Mouse (Mus musculus) cerebellum, adult 8-10 months (tissue): ENCODE measurements around the gene Gm10100.
"Not testable (repeated sequence)": the region's sequence is repeated elsewhere in the genome, so short reads cannot be mapped to it uniquely, and the experiment has no call there.

Experiments
- DNase-seq: peaks from one replicate; pipeline ENCODE4 v3.0.0; 2022

Gm10100 gene

DNA sequence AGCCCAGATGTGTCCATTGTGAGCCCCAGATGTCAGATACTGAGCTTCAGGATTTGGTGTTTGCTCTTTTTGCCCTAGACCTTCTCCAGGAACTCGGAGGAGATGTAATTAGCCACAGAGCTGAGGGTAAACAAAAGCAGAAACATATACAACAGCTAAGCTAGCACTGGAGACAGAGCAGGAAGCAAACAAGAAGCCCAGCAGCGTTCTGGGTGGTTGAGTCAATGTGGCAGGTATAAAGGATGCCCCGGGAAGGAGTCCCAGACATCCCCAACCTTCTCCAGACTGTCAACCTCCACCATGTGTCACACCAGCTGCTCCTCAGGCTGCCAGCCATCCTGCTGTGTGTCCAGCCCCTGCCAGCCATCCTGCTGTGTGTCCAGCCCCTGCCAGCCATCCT, at the start of gene Gm10100:
Gm10100 (plus strand) TSS at position 301 of the 400 bp plus-strand sequence.
- no peak for DNase-seq

DNA sequence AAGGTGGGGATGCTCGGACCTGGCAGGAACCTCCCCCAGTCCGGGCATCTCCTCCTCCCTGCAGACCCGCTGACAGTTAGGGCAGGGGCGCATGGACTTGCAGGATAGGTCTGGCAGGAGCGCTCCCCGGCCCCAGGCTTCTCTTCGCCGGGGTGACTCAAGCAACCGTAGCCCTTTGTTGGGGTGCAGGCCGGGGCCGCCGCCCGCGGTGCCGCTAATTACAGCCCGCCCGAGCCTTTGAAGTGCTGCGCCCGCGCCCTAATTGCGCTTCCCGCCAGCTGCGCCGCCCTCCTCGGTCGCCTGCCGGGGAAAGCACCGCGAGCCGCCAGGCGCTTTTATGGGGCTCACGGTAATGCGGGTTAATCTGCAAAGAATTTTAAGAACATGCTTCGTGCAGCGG, 48.7 kb upstream of the Gm10100 start:
- DNase-seq: no peak

DNA sequence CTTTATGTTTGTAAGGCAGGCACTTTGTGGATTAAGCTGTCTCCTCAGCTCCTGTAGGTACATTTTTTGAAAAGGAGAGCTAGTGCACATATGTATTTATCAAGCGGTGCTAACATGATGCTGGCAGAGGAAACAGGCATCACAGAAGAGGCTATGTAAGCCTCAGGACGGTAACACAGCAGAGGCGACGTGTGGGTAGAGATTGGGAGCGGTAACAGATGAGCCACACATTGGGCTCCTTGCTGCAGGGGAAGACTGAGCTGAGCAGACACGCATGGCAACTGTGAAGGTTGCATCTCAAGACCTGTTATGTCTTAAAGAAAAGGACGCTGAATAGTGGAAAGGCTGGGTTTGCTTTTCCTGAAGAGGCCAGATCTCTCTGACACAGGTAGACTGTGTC, 43.3 kb upstream of the Gm10100 start:
- no peak for DNase-seq

DNA sequence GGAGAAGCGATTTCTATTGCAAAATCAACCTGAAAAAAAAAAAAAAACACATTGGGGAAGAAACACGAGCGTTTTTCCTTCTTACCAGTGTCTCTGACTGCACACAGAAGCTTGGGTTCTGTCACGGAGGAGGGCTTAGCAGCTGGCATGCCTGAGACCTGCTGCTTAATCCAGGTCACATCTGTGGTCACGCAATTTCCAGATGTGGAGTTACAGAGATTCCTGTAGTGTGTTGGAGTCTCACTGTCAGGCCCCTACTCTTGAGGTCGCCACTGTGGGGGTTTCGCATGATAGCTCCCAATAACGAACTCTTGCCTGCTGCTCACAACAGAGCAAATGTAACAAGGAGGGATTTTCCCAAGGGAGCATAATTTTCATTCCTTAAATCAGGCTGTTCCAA, 42.1 kb upstream of the Gm10100 start:
- DNase-seq: no peak

DNA sequence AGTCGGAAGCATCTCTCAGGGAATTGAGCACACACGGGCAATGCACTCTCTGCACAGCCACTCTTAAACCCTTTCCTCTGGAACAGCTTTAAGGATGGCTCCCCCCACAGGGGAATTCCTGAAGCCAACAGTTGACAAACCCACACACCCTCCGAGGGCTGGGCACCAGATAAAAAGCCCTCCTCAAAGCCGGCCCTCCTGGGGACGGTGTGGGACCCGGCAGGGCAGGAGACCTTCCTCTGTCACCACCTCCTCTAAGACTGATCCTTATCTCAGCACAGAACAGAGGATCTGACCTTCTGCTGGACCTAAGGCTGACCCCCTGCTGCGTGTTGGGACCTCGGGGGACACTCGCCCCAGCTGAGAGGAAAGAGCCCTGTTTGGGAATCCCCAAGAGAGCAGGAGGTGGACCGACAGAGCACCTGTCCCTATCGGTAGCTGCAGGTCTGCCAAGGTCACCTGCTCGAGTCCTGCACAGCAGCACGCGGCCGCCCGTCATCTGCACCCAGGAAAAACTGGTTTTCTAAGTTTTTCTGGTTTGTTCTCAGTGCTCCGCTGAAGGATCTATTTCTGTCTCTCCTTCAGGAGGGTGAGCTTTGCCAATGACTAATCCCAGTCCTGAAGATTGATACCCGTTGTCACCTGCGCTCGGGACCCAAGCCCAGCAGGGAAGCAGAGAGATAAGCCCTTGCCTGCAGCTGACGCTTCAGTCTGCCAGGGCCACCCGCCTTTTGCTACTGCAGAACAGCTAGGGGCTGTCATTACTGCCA, 40.2 kb upstream of the Gm10100 start, which contains the start of gene Tspear:
Tspear (plus strand) TSS at position 675 of the 770 bp plus-strand sequence.
- no peak for DNase-seq

DNA sequence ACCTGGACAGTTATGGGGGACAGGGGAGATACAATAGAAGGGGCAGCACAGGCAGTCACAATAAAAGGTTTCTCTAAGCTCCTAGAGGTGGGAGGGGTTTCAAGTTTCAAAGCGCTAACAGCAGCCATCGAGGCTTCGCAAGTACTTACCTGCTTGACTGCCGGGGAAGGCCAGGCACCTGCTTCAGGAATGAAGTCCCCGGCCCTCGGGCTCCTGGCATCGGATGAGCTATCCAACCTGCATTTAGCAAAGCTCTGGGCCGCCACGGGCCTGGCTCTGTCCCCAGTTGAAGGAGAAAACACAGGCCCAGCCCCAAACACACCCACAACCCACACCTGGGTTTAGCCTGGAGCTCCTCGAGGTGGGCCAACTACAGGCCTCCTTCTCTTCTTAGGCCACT, 39.3 kb upstream of the Gm10100 start:
- no peak for DNase-seq

DNA sequence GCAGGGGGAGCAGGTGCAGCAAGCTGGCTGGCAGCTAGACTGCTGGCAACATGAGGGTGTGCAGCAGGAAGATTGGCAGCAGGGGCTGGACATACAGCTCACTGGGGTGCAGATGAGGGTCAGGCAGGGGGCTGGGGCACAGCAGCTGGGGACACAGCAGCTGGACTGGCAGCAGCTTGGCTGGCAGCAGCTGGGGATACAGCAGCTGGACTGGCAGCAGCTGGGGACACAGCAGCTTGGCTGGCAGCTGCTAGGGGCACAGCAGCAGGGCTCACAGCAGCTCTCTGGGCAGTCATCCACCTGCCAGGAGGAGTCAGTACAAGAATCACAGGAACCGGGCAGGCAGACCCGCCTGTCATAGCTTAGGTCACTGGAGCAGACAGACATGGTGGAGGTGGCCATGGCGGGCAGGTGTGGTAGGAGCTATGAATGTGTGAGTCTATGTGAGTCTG, 35.9 kb upstream of the Gm10100 start, which contains the start of gene Gm19402:
Gm19402 (minus strand) TSS at position 402 of the 452 bp plus-strand sequence.
- not testable (repeated sequence) for DNase-seq

DNA sequence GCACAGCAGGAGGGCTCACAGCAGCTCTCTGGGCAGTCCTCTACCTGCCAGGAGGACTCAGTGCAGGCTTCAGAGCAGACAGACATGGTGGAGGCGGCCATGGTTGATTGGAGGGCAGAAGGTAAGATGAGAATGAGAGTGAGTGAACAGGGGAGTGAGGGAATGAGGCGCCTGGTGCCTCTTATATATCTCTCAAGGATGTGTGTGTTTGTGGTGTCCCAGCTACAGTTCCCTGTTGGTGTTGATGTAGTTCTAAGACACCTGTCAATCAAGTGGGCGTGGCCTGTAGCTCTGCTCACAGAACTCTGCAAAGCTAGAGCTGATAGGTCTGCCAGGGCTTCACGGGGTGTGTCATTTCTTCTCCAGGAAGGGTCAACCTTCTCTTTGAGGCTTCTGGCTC, 29.2 kb upstream of the Gm10100 start, which contains the start of gene Gm9508:
Gm9508 (minus strand) TSS at position 101 of the 400 bp plus-strand sequence.
- no peak for DNase-seq

DNA sequence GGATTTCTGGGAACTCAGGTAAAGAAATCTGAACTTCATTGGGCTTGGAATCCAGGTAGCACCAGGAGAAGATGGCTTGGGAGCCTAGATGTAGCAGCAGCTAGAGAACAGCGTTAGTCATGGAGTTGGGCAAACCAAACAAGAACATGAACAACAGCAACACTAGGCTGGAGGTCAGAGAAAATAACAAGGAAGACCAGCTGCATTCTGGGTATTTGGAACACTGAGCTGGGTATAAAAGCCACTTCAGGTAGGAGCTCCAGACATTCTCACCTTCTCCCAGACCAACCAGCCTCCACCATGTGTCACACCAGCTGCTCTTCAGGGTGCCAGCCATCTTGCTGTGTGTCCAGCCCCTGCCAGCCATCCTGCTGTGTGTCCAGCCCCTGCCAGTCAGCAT, 20.0 kb upstream of the Gm10100 start, which contains the start of gene Gm10272:
Gm10272 (plus strand) TSS at position 301 of the 400 bp plus-strand sequence.
- DNase-seq: no peak

DNA sequence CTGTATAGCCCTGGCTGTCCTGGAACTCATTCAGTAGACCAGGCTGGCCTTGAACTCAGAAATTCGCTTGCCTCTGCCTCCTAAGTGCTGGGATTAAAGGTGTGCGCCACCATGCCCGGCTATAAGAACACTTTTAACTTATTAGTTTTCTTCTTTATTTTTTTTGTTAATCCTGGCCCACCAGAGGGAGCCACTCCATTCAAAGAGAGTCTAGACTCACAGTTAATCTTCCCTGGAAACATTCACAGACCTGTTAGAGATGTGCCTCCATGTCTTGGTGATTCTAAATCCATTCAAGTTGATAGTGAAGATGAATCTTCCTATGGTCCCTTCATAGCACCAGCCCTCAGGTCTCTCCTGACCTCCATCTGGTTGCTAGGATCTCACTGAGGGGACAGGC, 16.5 kb upstream of the Gm10100 start:
- no peak for DNase-seq

DNA sequence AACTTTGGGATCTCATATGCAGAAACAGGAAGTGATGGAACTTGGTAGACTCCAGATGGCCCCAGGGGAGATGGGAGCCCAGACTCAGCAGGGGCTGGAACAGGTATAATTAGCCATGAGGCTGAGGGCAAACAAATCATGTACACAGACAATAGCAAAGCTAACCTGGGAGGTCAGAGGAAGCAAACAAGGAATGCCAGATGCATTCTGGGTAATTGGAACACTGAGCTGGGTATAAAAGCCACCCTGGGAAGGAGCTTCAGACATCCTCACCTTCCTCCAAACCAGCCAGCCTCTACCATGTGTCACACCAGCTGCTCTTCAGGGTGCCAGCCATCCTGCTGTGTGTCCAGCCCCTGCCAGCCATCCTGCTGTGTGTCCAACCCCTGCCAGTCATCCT, 15.1 kb upstream of the Gm10100 start, which contains the start of gene Gm10024:
Gm10024 (plus strand) TSS at position 301 of the 400 bp plus-strand sequence.
- not testable (repeated sequence) for DNase-seq

DNA sequence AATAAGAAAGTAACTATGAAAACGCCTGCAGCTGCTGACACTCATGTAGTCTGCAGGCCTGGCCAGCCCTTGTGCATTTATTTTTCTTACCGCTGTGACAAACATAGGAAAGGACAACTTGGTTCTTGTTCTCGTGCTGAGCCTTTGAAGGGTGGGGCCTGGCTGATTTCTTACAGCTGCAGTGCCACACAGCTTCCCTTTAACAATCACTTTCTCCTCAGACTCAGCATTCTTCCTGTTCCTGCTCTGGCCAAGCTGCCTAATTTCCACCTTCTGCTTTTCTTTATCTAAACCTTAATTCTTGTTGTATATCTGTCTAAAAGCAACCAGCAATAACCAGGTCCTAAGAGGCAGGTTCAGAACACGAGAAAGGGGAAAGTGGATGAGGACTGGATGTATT, 12.6 kb upstream of the Gm10100 start:
- DNase-seq: no peak

DNA sequence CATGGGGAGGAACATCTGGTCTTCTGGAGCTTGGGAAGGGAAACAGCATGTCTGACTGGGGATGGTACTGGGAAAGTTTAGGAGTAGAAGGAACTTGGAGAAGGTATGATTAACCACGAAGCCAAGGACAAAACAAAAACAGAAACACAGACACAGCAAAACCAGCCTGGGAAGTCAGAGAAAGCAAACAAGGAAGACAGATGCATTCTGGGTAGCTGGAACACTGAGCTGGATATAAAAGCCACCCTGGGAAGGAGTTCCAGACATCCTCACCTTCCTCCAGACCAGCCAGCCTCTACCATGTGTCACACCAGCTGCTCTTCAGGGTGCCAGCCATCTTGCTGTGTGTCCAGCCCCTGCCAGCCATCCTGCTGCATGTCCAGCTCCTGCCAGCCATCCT, 10.8 kb upstream of the Gm10100 start, which contains the start of gene Gm10142:
Gm10142 (plus strand) TSS at position 301 of the 400 bp plus-strand sequence.
- DNase-seq: no peak

DNA sequence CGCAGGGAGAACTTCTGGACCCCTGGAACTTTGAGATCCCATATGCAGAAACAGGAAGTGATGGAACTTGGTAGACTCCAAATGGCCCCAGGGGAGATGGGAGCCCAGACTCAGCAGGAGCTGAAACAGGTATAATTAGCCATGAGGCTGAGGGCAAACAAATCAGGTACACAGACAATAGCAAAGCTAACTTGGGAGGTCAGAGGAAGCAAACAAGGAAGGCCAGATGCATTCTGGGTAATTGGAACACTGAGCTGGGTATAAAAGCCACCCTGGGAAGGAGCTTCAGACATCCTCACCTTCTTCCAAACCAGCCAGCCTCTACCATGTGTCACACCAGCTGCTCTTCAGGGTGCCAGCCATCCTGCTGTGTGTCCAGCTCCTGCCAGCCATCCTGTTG, 6.0 kb upstream of the Gm10100 start, which contains the start of gene Krtap12-1:
Krtap12-1 (plus strand) TSS at position 301 of the 400 bp plus-strand sequence.
- not testable (repeated sequence) for DNase-seq

DNA sequence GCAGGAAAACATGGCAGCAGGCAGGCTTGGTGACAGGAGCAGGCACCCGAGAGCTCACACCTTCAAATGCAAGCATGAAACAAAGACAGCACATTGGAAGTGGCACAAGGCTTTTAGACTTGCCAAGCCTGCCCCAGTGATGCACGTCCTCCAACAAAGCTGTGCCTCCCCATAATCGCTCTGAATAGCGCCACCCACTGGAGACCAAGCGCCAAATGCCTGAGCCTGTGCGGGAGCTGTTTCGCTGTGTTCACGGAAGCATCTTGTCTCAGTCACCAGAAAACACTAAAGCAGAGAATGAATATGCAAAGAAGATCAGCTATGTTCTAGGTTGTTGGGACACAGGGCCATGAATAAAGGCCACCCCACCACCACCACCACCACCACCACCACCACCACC, 1.4 kb upstream of the Gm10100 start:
- DNase-seq: no peak

DNA sequence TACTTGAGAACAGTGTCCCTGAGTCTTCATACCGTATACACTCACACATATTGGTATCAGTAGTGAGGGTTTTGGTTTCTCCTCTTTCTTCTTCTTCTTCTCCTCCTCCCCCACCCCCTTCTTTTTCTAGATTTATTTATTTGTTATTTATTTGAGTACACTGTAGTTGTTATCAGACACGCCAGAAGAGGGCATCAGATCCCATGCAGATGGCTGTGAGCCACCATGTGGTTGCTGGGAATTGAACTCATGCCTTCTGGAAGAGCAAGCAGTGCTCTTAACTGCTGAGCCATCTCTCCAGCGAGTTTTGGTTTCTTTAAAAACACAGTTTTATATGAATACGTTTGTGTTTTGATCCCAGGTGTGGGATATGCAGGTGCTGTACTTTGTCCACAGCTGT, 2.0 kb downstream of the Gm10100 start:
- DNase-seq: no peak

DNA sequence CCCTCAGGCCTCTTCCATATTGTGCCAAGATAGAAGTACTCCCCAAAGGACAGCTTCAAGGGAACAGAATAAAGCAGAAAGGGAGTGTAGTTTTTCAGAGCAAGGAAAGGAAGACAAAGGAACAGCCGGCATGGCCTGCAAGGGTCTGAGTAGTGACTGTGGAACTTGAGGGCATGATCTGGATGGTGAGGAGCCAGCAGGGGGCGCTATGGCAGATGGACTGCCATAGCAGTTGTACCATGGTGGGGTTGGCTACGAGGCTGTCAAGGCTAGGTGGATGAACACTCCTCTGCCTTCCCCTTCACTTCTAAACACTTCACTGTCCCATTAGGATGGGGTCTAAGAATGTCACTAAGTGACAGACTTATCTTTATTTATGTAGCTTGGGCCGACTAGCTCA, 3.0 kb downstream of the Gm10100 start:
- no peak for DNase-seq

DNA sequence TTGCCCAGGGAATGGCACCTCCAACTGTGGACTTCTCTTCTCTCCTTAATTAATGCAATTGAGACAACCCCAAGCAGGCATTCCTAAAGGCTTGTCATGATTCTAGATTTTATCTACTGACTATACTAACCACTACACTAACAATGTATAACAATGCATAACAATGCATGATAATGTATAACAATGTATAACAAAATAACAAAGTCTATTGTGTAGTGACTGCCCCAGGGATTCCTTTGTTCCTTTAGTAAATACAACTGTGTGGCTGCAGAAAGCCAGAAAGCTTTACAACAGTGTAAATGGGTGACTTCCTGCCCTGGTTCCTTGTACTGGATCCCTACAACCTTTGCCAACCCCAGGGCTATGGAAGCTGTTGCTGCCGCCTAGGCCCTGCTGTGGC, 9.6 kb downstream of the Gm10100 start:
- DNase-seq: no peak

DNA sequence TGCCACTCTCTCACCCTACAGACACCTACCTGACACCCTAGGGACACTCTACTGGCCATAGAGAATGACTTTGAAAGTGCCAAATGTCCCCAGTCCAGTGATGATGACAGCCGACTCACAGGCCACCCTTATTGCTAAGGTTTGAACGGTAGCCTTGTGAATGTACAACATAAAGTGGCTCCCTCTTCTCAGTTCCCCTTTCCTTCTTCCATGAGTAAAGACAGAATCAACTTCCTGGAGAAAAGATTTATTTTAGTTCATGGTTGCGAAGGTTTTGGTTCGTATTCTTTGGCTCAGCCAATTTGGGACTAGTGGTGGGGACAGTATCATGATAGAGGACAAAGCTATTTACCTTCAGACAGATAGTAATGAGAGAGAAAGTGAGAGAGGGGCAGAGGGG, 12.6 kb downstream of the Gm10100 start:
- no peak for DNase-seq

DNA sequence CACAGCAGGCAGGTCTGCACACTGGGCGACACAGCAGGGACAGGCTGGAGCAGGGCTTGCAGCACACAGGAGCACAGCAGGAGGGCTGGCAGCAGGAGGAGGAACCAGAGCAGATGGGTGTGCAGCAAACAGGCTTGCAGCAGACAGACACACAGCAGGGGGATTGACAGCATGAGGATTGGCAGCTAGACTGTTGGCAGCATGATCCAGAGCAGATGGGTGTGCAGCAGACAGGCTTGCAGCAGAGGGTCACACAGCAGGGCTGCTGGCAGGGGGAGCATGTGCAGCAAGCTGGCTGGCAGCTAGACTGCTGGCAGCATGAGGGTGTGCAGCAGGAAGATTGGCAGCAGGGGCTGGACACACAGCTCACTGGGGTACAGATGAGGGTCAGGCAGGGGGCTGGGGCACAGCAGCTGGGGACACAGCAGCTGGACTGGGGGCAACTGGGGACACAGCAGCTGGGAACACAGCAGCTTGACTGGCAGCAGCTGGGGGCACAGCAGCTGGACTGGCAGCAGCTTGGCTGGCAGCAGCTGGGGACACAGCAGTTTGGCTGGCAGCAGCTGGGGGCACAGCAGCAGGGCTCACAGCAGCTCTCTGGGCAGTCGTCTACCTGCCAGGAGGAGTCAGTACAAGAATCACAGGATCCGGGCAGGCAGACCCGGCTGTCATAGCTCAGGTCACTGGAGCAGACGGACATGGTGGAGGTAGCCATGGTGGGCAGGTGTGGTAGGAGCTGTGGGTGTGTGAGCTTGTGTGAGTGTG, 15.8 kb downstream of the Gm10100 start, which contains the start of gene Gm18596:
Gm18596 (minus strand) TSS at position 715 of the 765 bp plus-strand sequence.
- not testable (repeated sequence) for DNase-seq

DNA sequence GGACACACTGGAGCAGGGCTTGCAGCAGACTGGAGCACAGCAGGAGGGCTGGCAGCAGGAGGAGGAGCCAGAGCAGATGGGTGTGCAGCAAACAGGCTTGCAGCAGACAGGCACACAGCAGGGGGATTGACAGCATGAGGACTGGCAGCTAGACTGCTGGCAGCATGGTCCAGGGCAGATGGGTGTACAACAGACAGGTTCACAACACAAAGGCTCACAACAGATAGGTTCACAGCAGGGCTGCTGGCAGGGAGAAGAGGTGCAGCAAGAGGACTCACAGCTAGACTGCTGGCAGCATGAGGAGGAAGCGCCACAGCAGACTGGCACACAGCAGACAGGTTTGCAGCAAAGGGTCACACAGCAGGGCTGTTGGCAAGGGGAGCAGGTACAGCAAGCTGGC, 24.4 kb downstream of the Gm10100 start:
- not testable (repeated sequence) for DNase-seq

DNA sequence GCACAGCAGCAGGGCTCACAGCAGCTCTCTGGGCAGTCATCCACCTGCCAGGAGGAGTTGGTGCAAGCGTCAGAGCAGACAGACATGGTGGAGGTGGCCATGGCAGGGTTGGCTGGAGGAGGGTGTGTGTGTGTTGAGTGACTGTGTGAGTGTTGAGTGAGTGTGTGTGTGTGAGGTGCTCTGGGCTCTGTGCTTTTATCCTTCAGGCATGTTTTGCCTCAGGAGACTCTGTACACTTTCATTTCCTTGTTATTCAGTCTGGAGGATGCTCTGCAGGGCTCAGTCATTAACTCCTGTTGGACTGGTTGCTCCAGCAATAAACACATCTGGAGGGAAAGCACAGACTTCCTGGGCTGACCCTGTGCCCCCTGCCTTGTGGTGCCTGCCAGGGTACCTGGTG, 25.0 kb downstream of the Gm10100 start, which contains the start of gene Gm9736:
Gm9736 (minus strand) TSS at position 101 of the 400 bp plus-strand sequence.
- not testable (repeated sequence) for DNase-seq

DNA sequence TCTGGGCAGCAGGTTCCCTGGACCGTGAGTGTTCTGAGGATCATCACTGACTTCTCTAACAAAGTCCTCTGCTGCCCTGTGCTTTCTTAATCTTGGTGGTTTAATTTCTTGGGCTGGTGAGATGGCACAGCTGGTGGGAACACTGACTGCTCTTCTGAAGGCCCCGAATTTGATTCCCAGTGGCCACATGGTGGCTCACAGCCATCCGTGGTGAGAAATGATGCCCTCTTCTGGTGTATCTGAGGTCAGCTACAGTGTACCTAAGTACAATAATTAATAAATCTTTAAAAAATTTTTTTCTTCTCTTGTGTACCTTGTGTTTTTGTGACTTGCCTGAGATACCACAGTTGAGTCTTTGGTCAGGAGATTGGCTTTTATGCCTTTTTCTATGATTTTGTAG, 26.0 kb downstream of the Gm10100 start:
- DNase-seq: not testable (repeated sequence)
